Mouse (Mus musculus) midbrain, embryonic 14.5 days (tissue): ENCODE measurements around the gene Sertad1. TPM values are rescaled to one million over a fixed set of nuclear protein-coding genes. Genes with fewer than 3 reads are reported as not detected.

ENCODE experiments used
- ATAC-seq: fragments of 200-750 bp; cut with Nextera tagmentation; 2 replicates; pipeline ENCODE4 v1.8.0; 2017; ENCODE audit warnings: moderate number of reproducible peaks, moderate library complexity; ENCODE audit not compliant: low FRiP score, low TSS enrichment
- DNase-seq: peaks from one replicate; pipeline ENCODE4 v3.0.0-alpha.2; 2015
- H3K27ac ChIP-seq: fragments of 300-500 bp; sonication (generic); replicated peaks from 2 replicates; pipeline ENCODE4 v1.5.1; 2014; ENCODE audit warnings: mild to moderate bottlenecking, low read depth, low read length, moderate library complexity
- H3K27me3 ChIP-seq: fragments of 300-500 bp; sonication (generic); 2 replicates; pipeline ENCODE4 v1.6.1; 2014; ENCODE audit warnings: low read length, control low read depth, mixed read lengths; ENCODE audit not compliant: control insufficient read depth, insufficient read depth
- H3K36me3 ChIP-seq: fragments of 300-500 bp; sonication (generic); 2 replicates; pipeline ENCODE4 v1.6.1; 2014; ENCODE audit warnings: low read length, control low read depth; ENCODE audit not compliant: control insufficient read depth, insufficient read depth
- H3K4me1 ChIP-seq: fragments of 300-500 bp; sonication (generic); 2 replicates; pipeline ENCODE4 v1.6.1; 2014; ENCODE audit warnings: mild to moderate bottlenecking, antibody characterized with exemption, low read length, control low read depth; ENCODE audit not compliant: control insufficient read depth, insufficient read depth
- H3K4me2 ChIP-seq: fragments of 300-500 bp; sonication (generic); 2 replicates; pipeline ENCODE4 v1.6.1; 2014; ENCODE audit warnings: mild to moderate bottlenecking, low read length, moderate library complexity
- H3K4me3 ChIP-seq: fragments of 300-500 bp; sonication (generic); replicated peaks from 2 replicates; pipeline ENCODE4 v1.5.1; 2014; ENCODE audit warnings: low read depth, low read length
- H3K9ac ChIP-seq: fragments of 300-500 bp; sonication (generic); replicated peaks from 2 replicates; pipeline ENCODE4 v1.6.1; 2014; ENCODE audit warnings: mild to moderate bottlenecking, low read length, moderate library complexity
- H3K9me3 ChIP-seq: fragments of 300-500 bp; sonication (generic); 2 replicates; pipeline ENCODE4 v1.6.1; 2016; ENCODE audit warnings: low read length, control low read depth, mixed read lengths; ENCODE audit not compliant: control insufficient read depth
- WGBS: fragments of 180-500 bp; shearing (Covaris S2); extraction: QIAGEN DNeasy Blood & Tissue Kit; methylation state at CpG from one replicate; pipeline ENCODE4 v1.1.7; 2014; 5-methylcytosine and 5-hydroxymethylcytosine counted together
- polyA plus RNA-seq: library from polyadenylated mRNA; unstranded; fragments of >200 nt; fragmentation: Nextera tagmentation; extraction: Ambion mirVana; gene quantifications from 2 replicates; pipeline ENCODE4 v1.2.1, GENCODE M21; 2014

The Sertad1 gene
- polyA plus RNA-seq, 1 experiment from 2014 or later, result 7.5 TPM

DNA sequence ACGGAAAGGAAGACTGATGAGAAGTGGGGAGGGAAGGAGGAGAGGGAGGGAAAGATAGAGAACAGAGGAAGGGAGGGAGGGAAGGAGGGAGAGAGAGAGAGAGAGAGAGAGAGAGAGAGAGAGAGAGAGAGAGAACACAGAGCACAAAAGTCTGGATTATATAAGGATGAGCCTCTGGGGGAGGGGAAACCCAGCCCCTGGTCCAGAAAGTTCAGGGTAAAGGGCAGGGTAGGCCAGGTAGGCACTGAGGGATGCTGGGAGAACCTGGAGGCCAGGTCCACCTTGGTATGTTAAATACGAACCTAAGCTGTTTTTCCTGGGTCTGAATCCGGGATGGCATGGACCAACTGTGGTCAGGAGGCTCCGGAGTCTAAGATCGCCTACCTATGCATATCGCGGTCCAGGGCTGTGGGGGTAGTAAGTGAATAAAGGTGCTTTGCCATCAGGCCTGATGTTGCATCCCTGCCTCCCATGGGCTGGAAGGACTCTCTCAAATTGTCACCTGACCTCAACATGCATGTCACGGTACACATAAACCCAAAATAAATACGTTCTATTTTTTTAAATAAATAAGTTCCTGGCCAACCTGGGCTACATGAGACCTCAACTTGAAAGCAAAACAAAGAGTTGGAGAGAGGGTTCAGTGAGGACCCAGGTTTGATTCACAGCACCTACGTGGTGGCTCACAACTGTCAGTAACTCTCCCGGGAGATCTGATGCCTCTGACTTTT, 15.2 kb upstream of the Sertad1 start:
- H3K36me3 ChIP-seq, result peaks cover 3% of the 10 kb centered on the region; the same call in 1 of the 2 replicates
- DNase-seq, result no peak
- no peak overlapping the region for H3K27ac ChIP-seq
- H3K27me3 ChIP-seq, result no peaks in the 10 kb centered on the region
- no peaks in the 10 kb centered on the region for H3K9me3 ChIP-seq
- no peak for ATAC-seq
- no peak overlapping the region for H3K9ac ChIP-seq
- peaks cover 3% of the 10 kb centered on the region; the same call in 1 of the 2 replicates for H3K4me1 ChIP-seq
- no peak overlapping the region for H3K4me2 ChIP-seq
- no peak overlapping the region for H3K4me3 ChIP-seq
- 92% methylated on average over 11 of the region's 11 CpGs for WGBS

DNA sequence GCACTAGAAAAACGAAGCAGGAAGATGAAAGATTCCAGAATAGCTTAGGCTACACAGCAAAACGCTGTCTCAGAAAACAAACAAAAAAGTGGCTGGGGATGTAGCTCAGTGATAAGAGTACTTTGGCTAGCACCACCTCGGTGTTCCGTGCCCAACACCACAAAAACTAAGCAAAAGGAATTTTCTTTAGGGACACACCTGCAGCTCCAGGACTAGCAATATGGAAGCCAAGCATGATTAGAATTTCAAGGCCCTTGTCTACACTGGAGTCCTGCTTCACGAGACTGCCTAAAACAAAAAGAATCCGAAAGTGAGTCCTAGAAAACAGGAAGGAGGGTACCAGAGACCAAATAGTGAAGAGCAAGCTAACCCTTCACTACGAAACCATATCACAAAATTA, 14.1 kb upstream of the Sertad1 start:
- peak overlapping the region; percentile 32; the same call in 1 of the 2 replicates for H3K27ac ChIP-seq
- peak overlapping the region; percentile 57 for H3K4me3 ChIP-seq
- H3K4me2 ChIP-seq, result peak overlapping the region; percentile 89
- WGBS, result 43% methylated on average over 7 of the region's 7 CpGs
- no peak for DNase-seq
- H3K27me3 ChIP-seq, result no peaks in the 10 kb centered on the region
- peaks cover 3% of the 10 kb centered on the region; the same call in 1 of the 2 replicates for H3K4me1 ChIP-seq
- no peaks in the 10 kb centered on the region for H3K9me3 ChIP-seq
- H3K9ac ChIP-seq, result no peak overlapping the region
- no peak for ATAC-seq
- peaks cover 7% of the 10 kb centered on the region; the same call in 1 of the 2 replicates for H3K36me3 ChIP-seq

DNA sequence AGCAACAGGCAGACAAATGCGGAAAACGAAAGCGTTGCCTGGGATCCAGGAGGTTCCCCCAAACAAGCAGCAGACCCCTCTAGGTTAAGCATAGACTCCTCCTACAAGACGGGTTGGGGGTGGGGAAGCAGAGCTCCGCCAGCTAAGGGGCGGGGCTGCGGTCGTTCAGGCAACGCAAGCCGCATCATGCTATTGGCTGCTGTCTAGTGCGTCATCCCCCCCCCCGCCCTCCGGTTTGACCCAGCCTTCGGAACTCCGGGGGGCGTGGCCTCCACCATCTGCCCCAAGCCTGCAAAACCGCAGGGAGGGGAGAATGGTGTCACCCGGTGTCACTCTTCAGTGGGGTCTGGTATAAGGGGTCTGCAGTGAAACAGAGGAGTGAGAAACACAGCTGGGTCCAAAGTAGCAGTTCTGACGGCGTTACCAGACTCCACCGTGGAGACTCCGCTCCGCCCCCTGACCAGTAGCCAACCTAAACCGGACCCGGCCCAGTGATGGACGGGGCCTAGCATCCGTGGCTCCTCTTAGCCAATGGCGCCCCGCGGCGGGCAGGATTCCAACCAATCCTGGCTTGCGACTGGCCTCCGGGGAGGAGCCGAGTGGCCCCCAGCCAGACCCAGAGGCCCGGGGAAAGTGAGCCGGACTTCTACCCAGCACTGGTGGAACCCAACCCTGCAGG, 13.4 kb upstream of the Sertad1 start, which contains the start of gene Sertad3:
Gene Sertad3 (plus strand): TSS at position 613 of the 679 bp plus-strand sequence.
- Histone ChIP-seq H3K36me3 (peaks cover 7% of the 10 kb centered on the region; the same call in 1 of the 2 replicates), H3K4me2 (peak within 1 kb of the TSS; percentile 89), H3K9ac (peak within 1 kb of the TSS; percentile 45), H3K4me1 (peaks cover 3% of the 10 kb centered on the region; the same call in 1 of the 2 replicates), H3K9me3 (no peaks in the 10 kb centered on the region), H3K27ac (peak within 1 kb of the TSS; percentile 70), H3K27me3 (no peaks in the 10 kb centered on the region), H3K4me3 (peak within 1 kb of the TSS; percentile 57)
- peak; percentile 96 for DNase-seq
- under 1% methylated on average over 36 of the region's 36 CpGs for WGBS
- peak; percentile 92 for ATAC-seq

- ATAC-seq, result no peak
These were observed 12.7 kb upstream of the Sertad1 start for GRCm38 (mm10) chr7:27473835-27474489.

DNA sequence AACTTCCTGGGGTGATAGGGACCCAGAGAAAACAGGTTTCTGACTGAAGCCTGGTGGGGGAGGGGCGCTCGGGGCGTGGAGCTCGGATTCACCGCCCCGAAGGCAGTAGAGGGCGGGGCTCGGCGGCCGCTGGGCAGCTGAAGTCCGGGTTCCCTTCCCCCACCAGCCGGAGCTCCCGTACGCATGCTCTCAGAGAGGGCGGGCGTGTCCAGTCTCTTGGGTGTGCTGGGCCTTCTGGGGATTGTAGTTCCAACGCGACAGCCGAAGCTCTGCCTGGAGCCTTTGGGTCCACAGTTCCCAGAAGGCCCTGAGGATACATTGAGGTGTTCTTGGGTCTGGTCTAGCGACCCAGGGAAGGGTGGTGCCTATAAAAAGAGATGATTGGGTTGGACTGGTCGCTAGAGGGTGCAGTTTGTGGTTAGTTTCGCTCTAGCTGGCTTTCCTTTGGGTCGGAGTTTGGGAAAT, 12.2 kb upstream of the Sertad1 start:
- no peaks in the 10 kb centered on the region for H3K9me3 ChIP-seq
- DNase-seq, result peak; percentile 97
- peak; percentile 83 for ATAC-seq
- peak overlapping the region; percentile 89 for H3K4me2 ChIP-seq
- peak overlapping the region; percentile 57 for H3K4me3 ChIP-seq
- H3K27me3 ChIP-seq, result no peaks in the 10 kb centered on the region
- peaks cover 3% of the 10 kb centered on the region; the same call in 1 of the 2 replicates for H3K4me1 ChIP-seq
- peak overlapping the region; percentile 45 for H3K9ac ChIP-seq
- peak overlapping the region; percentile 70 for H3K27ac ChIP-seq
- peaks cover 7% of the 10 kb centered on the region; the same call in 1 of the 2 replicates for H3K36me3 ChIP-seq
- under 1% methylated on average over 23 of the region's 23 CpGs for WGBS

More at GRCm38 (mm10) chr7:27473835-27474489, 12.7 kb upstream of the Sertad1 start:
- H3K36me3 ChIP-seq, result peaks cover 7% of the 10 kb centered on the region; the same call in 1 of the 2 replicates
- peak overlapping the region; percentile 57 for H3K4me3 ChIP-seq
- peak overlapping the region; percentile 45 for H3K9ac ChIP-seq
- H3K9me3 ChIP-seq, result no peaks in the 10 kb centered on the region
- no peaks in the 10 kb centered on the region for H3K27me3 ChIP-seq
- H3K4me2 ChIP-seq, result peak overlapping the region; percentile 89
- H3K4me1 ChIP-seq, result peaks cover 3% of the 10 kb centered on the region; the same call in 1 of the 2 replicates
- peak overlapping the region; percentile 70 for H3K27ac ChIP-seq
- under 1% methylated on average over 34 of the region's 34 CpGs for WGBS
- no peak for DNase-seq

DNA sequence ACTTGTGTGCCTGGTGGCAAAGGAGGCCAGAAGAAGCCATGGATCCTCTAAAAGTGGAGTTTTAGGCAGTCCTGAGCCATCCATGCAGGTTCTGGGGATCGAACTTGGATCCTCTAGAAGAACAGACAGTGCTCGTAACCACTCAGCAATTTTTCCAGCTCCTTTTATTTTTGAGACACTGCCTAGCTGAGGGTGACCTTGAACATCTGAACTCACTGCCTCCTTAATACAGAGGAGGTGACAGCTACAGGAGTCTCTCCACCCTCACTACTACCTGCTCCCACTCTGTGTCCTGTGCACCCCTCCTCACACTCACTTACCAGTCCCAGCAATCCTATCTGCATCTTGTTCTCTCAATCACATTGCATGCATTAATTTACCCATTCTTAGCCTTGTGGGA, 11.1 kb upstream of the Sertad1 start:
- Histone ChIP-seq H3K4me1 (peaks cover 3% of the 10 kb centered on the region; the same call in 1 of the 2 replicates), H3K27ac (no peak overlapping the region), H3K36me3 (peaks cover 7% of the 10 kb centered on the region; the same call in 1 of the 2 replicates), H3K27me3 (no peaks in the 10 kb centered on the region), H3K9me3 (no peaks in the 10 kb centered on the region), H3K4me2 (no peak overlapping the region), H3K4me3 (no peak overlapping the region), H3K9ac (no peak overlapping the region)
- no peak for DNase-seq
- WGBS, result 94% methylated on average over 2 of the region's 2 CpGs
- no peak for ATAC-seq

GRCm38 (mm10) chr7:27476098-27476635, 10.5 kb upstream of the Sertad1 start:
- Histone ChIP-seq H3K9ac (no peak overlapping the region), H3K27me3 (no peaks in the 10 kb centered on the region), H3K27ac (no peak overlapping the region), H3K4me3 (no peak overlapping the region), H3K4me1 (peaks cover 4% of the 10 kb centered on the region; the same call in 1 of the 2 replicates), H3K4me2 (no peak overlapping the region), H3K9me3 (no peaks in the 10 kb centered on the region), H3K36me3 (peaks cover 7% of the 10 kb centered on the region; the same call in 1 of the 2 replicates)
- no peak for DNase-seq
- no peak for ATAC-seq
- 96% methylated on average over 14 of the region's 14 CpGs for WGBS

DNA sequence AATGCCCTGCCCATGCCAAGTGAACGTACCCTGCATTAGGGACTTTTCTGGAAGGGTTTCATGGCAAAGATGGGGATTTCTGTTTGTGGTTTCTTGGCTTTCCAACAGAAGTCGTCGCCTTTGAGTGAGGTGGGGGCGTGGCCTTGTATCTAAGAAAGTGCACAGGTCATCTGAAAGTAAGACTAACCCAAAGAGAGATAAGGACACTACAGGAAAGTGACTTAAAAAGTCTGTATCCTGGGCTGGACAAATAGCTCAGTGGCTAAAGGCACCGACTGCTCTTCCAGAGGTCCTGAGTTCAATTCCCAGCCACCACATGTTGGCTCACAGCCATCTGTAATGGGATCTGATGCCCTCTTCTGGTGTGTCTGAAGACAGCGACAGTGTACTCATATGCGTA, 8.1 kb upstream of the Sertad1 start:
- no peaks in the 10 kb centered on the region for H3K9me3 ChIP-seq
- H3K4me2 ChIP-seq, result no peak overlapping the region
- peaks cover 6% of the 10 kb centered on the region; the same call in 1 of the 2 replicates for H3K4me1 ChIP-seq
- H3K27me3 ChIP-seq, result no peaks in the 10 kb centered on the region
- no peak overlapping the region for H3K4me3 ChIP-seq
- ATAC-seq (no peak), DNase-seq (no peak)
- no peak overlapping the region for H3K27ac ChIP-seq
- 82% methylated on average over 7 of the region's 7 CpGs for WGBS
- H3K36me3 ChIP-seq, result peaks cover 7% of the 10 kb centered on the region; the same call in 1 of the 2 replicates
- no peak overlapping the region for H3K9ac ChIP-seq
